ENCODE assay signal across 9 mouse cellular contexts in genomic region chrX:104032756-104033155, GRCm38 (mm10). TPM values are rescaled to one million over a fixed set of nuclear protein-coding genes. Genes with fewer than 3 reads are reported as not detected.
DNase-seq lines count a peak whose midpoint lies in the region; ATAC-seq and TF ChIP-seq lines count a peak whose summit lies in the region.
"Had no signal": no experiment of that assay in that cellular context is flagged by ENCODE, and none has a peak within 500 bp of the region (broad histone marks: within the 10 kb centered on the region; RNA-seq: fewer than 3 reads in every experiment).

No protein-coding gene starts in this region.

- no peak overlapping the region for H3K27ac ChIP-seq in heart, adult 2 months
- no peak overlapping the region for H3K27ac ChIP-seq in midbrain, postnatal 0 days (ENCODE audit: low read depth, low read length)
- no peak overlapping the region for H3K27ac ChIP-seq in midbrain, embryonic 15.5 days
- H3K27ac ChIP-seq in hindbrain, embryonic 14.5 days, result no peak overlapping the region

- no peak for TF ChIP-seq POLR2A in heart, adult 2 months (IDR thresholded peaks at IDR 0.05; ENCODE audit: insufficient read depth, low read depth, low read length)

- H3K27me3 ChIP-seq in heart, adult 2 months (ENCODE audit: control insufficient read depth, insufficient read depth, low read length), result no peaks in the 10 kb centered on the region
- H3K27me3 ChIP-seq in midbrain, postnatal 0 days (ENCODE audit: insufficient read depth, low read length), result peaks cover 7% of the 10 kb centered on the region; the same call in 1 of the 2 replicates
- peaks cover 10% of the 10 kb centered on the region; the same call in 1 of the 2 replicates for H3K27me3 ChIP-seq in midbrain, embryonic 15.5 days (replicated peaks)
- peaks cover 43% of the 10 kb centered on the region for H3K27me3 ChIP-seq in hindbrain, embryonic 14.5 days (ENCODE audit: control insufficient read depth, insufficient read depth, low read length)
- H3K27me3 ChIP-seq: megakaryocyte, embryonic 14.5 days had no signal

- no peak for TF ChIP-seq EP300 in heart, adult 2 months (IDR thresholded peaks at IDR 0.05; ENCODE audit: insufficient read depth, low read depth, low read length)

- H3K4me1 ChIP-seq in heart, adult 2 months (ENCODE audit: control insufficient read depth, insufficient read depth, low read length), result no peaks in the 10 kb centered on the region
- no peaks in the 10 kb centered on the region for H3K4me1 ChIP-seq in midbrain, postnatal 0 days (ENCODE audit: insufficient read depth, low read length)
- no peaks in the 10 kb centered on the region for H3K4me1 ChIP-seq in midbrain, embryonic 15.5 days
- H3K4me1 ChIP-seq in hindbrain, embryonic 14.5 days (replicated peaks; ENCODE audit: control insufficient read depth, insufficient read depth, low read length), result no peaks in the 10 kb centered on the region
- H3K4me1 ChIP-seq: megakaryocyte, embryonic 14.5 days had no signal

- no peak overlapping the region for H3K4me2 ChIP-seq in midbrain, postnatal 0 days (ENCODE audit: low read depth, low read length, poor library complexity, severe bottlenecking)
- no peak overlapping the region for H3K4me2 ChIP-seq in midbrain, embryonic 15.5 days
- H3K4me2 ChIP-seq in hindbrain, embryonic 14.5 days (replicated peaks), result no peak overlapping the region

- H3K9me3 ChIP-seq in midbrain, postnatal 0 days (ENCODE audit: low read length), result no peaks in the 10 kb centered on the region
- no peaks in the 10 kb centered on the region for H3K9me3 ChIP-seq in midbrain, embryonic 15.5 days
- no peaks in the 10 kb centered on the region for H3K9me3 ChIP-seq in hindbrain, embryonic 14.5 days (ENCODE audit: control insufficient read depth, low read length)
- H3K9me3 ChIP-seq: megakaryocyte, embryonic 14.5 days had no signal

- H3K4me3 ChIP-seq in heart, adult 2 months, result no peak overlapping the region
- H3K4me3 ChIP-seq in midbrain, postnatal 0 days (ENCODE audit: low read depth, low read length), result no peak overlapping the region
- H3K4me3 ChIP-seq in midbrain, embryonic 15.5 days, result no peak overlapping the region
- H3K4me3 ChIP-seq in hindbrain, embryonic 14.5 days (replicated peaks; ENCODE audit: low read length), result no peak overlapping the region
- H3K4me3 ChIP-seq: megakaryocyte, embryonic 14.5 days had no signal

- no peak overlapping the region for H3K9ac ChIP-seq in heart, adult 2 months (ENCODE audit: low read depth, low read length)
- no peak overlapping the region for H3K9ac ChIP-seq in midbrain, postnatal 0 days (replicated peaks; ENCODE audit: low read length, poor library complexity, severe bottlenecking)
- H3K9ac ChIP-seq in midbrain, embryonic 15.5 days, result no peak overlapping the region
- H3K9ac ChIP-seq in hindbrain, embryonic 14.5 days, result no peak overlapping the region

- no peaks in the 10 kb centered on the region for H3K79me2 ChIP-seq in heart, adult 2 months (replicated peaks; ENCODE audit: control insufficient read depth, insufficient read depth, low read length)

- ATAC-seq in midbrain, postnatal 0 days (ENCODE audit: low FRiP score), result no peak
- no peak for ATAC-seq in midbrain, embryonic 15.5 days (replicated peaks)
- no peak for ATAC-seq in hindbrain, embryonic 14.5 days (ENCODE audit: low FRiP score)

- WGBS in heart, adult 2 months, result 39% methylated on average over 4 of the region's 4 CpGs
- WGBS in midbrain, postnatal 0 days, result 47% methylated on average over 4 of the region's 4 CpGs
- 54% methylated on average over 4 of the region's 4 CpGs for WGBS in midbrain, embryonic 15.5 days
- 58% methylated on average over 4 of the region's 4 CpGs for WGBS in hindbrain, embryonic 14.5 days

- no peaks in the 10 kb centered on the region for H3K36me3 ChIP-seq in heart, adult 2 months (ENCODE audit: control insufficient read depth, insufficient read depth, low read length)
- no peaks in the 10 kb centered on the region for H3K36me3 ChIP-seq in midbrain, postnatal 0 days (ENCODE audit: insufficient read depth, low read length)
- no peaks in the 10 kb centered on the region for H3K36me3 ChIP-seq in midbrain, embryonic 15.5 days (replicated peaks)
- no peaks in the 10 kb centered on the region for H3K36me3 ChIP-seq in hindbrain, embryonic 14.5 days (replicated peaks; ENCODE audit: control insufficient read depth, insufficient read depth)

- DNase-seq in heart, adult 2 months, result no peak
- no peak for DNase-seq in heart, adult 11 months
- DNase-seq in midbrain, postnatal 0 days (ENCODE audit: low spot score), result no peak
- peak; percentile 23 for DNase-seq in kidney, postnatal 14 days
- peak; percentile 62 for DNase-seq in thymus, postnatal 4 days
- DNase-seq in hindbrain, embryonic 14.5 days (ENCODE audit: low spot score), result no peak
- DNase-seq in MN1 (ENCODE audit: low spot score), result no peak

- TF ChIP-seq CTCF in heart, adult 2 months (IDR thresholded peaks at IDR 0.05), result peak; percentile 48
- TF ChIP-seq CTCF in midbrain, postnatal 0 days (IDR thresholded peaks at IDR 0.05), result peak; percentile 35

- intact Hi-C loops in heart, adult 2 months (cut with DNase I), result no loop called here

RNA-seq across cellular contexts. Expression of gene Rlim, which starts 51.7 kb away (rescaled TPM):
- 10 to 100 TPM; 21.4 to 28.0 TPM for total RNA-seq in heart, adult 2 months (2021)
- 4.1 and 7.8 TPM in 2 replicates for polyA plus RNA-seq in heart, adult 2 months (2012; rRNA removed)
- 37.7 and 47.3 TPM in 2 replicates for total RNA-seq in midbrain, postnatal 0 days (2014; rRNA removed)
- 16.4 and 20.1 TPM in 2 replicates for polyA plus RNA-seq in midbrain, postnatal 0 days (2015; fragmentation: Nextera tagmentation; extraction: Ambion mirVana)
- 26.7 and 29.4 TPM in 2 replicates for polyA plus RNA-seq in midbrain, embryonic 15.5 days (2015; fragmentation: Nextera tagmentation; extraction: Ambion mirVana)
- 28.8 and 32.2 TPM in 2 replicates for polyA plus RNA-seq in hindbrain, embryonic 14.5 days (2014; fragmentation: Nextera tagmentation; extraction: Ambion mirVana)

Comparison
In these comparisons a context has a peak if more than half of its experiments do, and no peak if none do; other contexts are left out.
1. DNase-seq: peak in kidney, postnatal 14 days (single experiment) and thymus, postnatal 4 days (single experiment); none in heart, adult 2 months (0 of 2), heart, adult 11 months (single experiment), midbrain, postnatal 0 days (single experiment), hindbrain, embryonic 14.5 days (single experiment) and MN1 (single experiment).